Mouse (Mus musculus): ENCODE data around the gene Edem3. TPM values are rescaled to one million over a fixed set of nuclear protein-coding genes. Genes with fewer than 3 reads are reported as not detected.
"Not testable (repeated sequence)": the region's sequence is repeated elsewhere in the genome, so short reads cannot be mapped to it uniquely, and the experiment has no call there.

Edem3 gene
- polyA plus RNA-seq, 1 experiment from 2014 or later: 14.4 TPM

GRCm38 (mm10) chr1:151835261-151835660, 80.1 kb downstream of the Edem3 start:
- no peak for DNase-seq (ENCODE audit: extremely low spot score, low spot score)
- no peak overlapping the region for H3K27ac ChIP-seq
- no peaks in the 10 kb centered on the region for H3K36me3 ChIP-seq (replicated peaks)
- H3K4me3 ChIP-seq: no peak overlapping the region
- H3K9me3 ChIP-seq: peaks cover 15% of the 10 kb centered on the region
- no peaks in the 10 kb centered on the region for H3K27me3 ChIP-seq (ENCODE audit: poor library complexity, severe bottlenecking)
- WGBS: 92% methylated on average over 4 of the region's 4 CpGs
- H3K4me1 ChIP-seq: no peaks in the 10 kb centered on the region

DNA sequence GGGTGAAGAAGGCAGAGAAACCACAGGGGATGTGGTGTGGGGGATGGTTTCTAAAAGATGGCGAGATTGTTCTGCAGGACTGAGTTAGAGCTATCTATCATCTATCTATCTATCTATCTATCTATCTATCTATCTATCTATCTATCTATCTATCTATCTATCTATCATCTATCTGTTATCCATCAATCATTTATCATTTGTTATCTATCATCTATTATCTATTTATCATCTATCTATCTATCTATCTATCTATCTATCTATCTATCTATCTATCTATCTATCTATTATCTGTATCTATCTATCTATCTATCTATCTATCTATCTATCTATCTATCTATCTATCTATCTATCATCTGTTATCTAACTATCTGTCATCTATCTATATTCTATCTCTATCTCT, 85.2 kb downstream of the Edem3 start:
- H3K9me3 ChIP-seq; H3K27me3 ChIP-seq (ENCODE audit: poor library complexity, severe bottlenecking); H3K27ac ChIP-seq; DNase-seq (ENCODE audit: extremely low spot score, low spot score); H3K36me3 ChIP-seq (replicated peaks); H3K4me1 ChIP-seq; H3K4me3 ChIP-seq: not testable (repeated sequence)
- 100% methylated on average over 1 of the region's 1 CpGs for WGBS

GRCm38 (mm10) chr1:151845252-151845832, 90.2 kb downstream of the Edem3 start:
- WGBS: 83% methylated on average over 17 of the region's 17 CpGs
- no peak for DNase-seq (ENCODE audit: extremely low spot score, low spot score)
- H3K9me3 ChIP-seq: peaks cover 5% of the 10 kb centered on the region; the same call in 1 of the 2 replicates

DNA sequence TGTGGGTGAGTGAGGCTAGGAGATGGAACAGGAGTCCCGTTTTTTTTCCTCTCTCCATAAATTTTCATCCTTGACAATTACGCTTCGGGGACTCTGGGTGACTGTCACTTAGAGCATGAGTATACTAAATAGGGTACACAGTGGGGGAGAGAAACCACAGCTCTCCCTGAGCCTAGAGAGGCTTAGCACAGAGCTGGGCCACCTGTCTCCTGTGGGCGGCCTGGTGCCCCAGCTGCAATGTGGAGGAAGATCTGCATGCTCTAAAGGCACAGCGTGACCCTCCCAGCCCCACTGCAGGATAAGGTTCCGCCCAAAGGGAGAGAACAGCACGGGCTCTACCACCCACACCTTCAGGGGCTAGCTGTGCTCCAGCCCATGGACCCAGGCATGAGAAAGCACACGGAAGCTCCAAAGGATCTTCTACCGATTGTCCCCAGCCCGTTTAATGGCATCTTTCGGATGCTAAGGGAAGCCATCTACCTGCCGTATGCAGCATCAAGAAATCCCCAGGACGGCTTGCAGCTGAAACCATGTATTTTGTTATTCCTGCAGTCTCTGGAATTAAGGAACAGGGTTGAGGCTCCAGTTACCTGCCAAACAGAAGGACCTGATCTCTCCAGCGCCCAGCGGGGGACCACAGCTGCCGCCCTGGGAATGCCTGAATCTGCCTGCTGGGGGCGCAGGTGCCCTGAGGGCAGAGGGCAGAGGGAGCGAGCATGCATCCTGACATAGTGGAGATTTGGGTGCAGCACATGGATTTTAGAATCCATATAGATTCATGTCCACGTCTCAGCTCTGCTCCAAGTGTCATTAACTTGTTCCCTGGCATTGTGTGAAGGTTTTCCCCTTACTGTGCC, 91.0 kb downstream of the Edem3 start:
- no peak overlapping the region for H3K27ac ChIP-seq
- H3K36me3 ChIP-seq (replicated peaks): no peaks in the 10 kb centered on the region

More at GRCm38 (mm10) chr1:151845252-151845832, 90.2 kb downstream of the Edem3 start:
- Histone ChIP-seq H3K27ac (no peak overlapping the region), H3K36me3 (replicated peaks) (no peaks in the 10 kb centered on the region), H3K4me3 (no peak overlapping the region), H3K27me3 (ENCODE audit: poor library complexity, severe bottlenecking) (no peaks in the 10 kb centered on the region), H3K4me1 (peaks cover 7% of the 10 kb centered on the region; the same call in 1 of the 2 replicates)

DNA sequence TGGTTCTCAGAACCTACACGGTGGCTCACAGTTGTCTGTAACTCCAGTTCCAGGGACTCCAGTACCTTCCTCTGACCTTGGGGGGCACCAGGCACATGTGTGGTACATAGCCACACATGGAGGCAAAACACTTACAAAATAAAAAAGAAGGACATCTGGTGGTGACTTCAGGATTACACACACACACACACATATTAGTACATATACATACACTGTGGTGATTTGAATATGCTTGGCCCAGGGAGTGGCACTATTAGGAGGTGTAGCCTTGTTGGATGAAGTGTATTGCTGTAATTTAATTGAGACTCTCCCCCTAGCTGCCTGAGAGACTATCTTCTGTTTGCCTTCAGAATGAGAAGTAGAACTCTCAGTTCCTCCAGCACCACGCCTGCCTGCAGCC, 93.1 kb downstream of the Edem3 start:
- no peak for DNase-seq (ENCODE audit: extremely low spot score, low spot score)
- Histone ChIP-seq H3K4me1 (peaks cover 19% of the 10 kb centered on the region), H3K9me3 (peaks cover 5% of the 10 kb centered on the region; the same call in 1 of the 2 replicates), H3K27me3 (ENCODE audit: poor library complexity, severe bottlenecking) (no peaks in the 10 kb centered on the region), H3K4me3 (no peak overlapping the region), H3K36me3 (replicated peaks) (no peaks in the 10 kb centered on the region), H3K27ac (no peak overlapping the region)
- 92% methylated on average over 2 of the region's 2 CpGs for WGBS

More for the DNA sequence above, 91.0 kb downstream of the Edem3 start:
- Histone ChIP-seq H3K4me3 (no peak overlapping the region), H3K27me3 (ENCODE audit: poor library complexity, severe bottlenecking) (no peaks in the 10 kb centered on the region), H3K9me3 (peaks cover 5% of the 10 kb centered on the region; the same call in 1 of the 2 replicates), H3K4me1 (peaks cover 7% of the 10 kb centered on the region; the same call in 1 of the 2 replicates)
- no peak for DNase-seq (ENCODE audit: extremely low spot score, low spot score)
- 66% methylated on average over 19 of the region's 19 CpGs for WGBS

DNA sequence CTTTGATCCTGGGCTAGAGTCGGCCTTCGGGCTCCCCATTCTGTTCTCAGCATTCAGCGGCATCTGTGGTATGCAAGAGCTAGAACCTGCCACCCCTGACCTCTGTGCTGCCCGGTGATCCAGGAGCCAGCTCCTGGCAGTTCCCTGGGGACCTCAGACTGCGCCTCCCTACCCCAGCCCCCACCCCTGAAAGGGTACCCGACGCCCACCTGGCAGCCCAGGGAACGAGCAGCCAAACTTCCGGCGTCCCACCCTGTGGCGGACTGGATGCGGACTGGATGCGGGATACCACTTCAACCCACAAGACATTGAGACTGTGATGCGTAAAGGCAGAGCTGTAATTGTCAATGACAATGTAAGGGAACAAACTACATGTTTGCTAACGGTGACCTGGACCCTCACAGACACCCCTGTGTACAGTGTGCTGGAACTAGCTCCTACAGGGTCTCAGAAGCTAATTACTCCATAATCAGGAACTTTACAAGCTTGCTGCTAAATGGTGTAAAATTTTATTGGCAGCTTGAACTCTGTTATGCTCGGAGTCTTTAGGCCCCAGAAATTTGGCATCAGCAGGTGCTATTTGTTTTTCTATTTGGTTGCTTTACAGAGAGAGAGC, 94.9 kb downstream of the Edem3 start:
- Histone ChIP-seq H3K9me3 (peaks cover 5% of the 10 kb centered on the region; the same call in 1 of the 2 replicates), H3K4me3 (no peak overlapping the region), H3K27me3 (ENCODE audit: poor library complexity, severe bottlenecking) (no peaks in the 10 kb centered on the region), H3K4me1 (peaks cover 19% of the 10 kb centered on the region), H3K27ac (no peak overlapping the region), H3K36me3 (replicated peaks) (no peaks in the 10 kb centered on the region)
- DNase-seq (ENCODE audit: extremely low spot score, low spot score): no peak
- 88% methylated on average over 16 of the region's 16 CpGs for WGBS

- H3K4me3 ChIP-seq: no peak overlapping the region
- peaks cover 14% of the 10 kb centered on the region for H3K4me1 ChIP-seq
- DNase-seq (ENCODE audit: extremely low spot score, low spot score): no peak
- no peak overlapping the region for H3K27ac ChIP-seq
- peaks cover 5% of the 10 kb centered on the region; the same call in 1 of the 2 replicates for H3K9me3 ChIP-seq
- no peaks in the 10 kb centered on the region for H3K27me3 ChIP-seq (ENCODE audit: poor library complexity, severe bottlenecking)
- WGBS: 87% methylated on average over 20 of the region's 20 CpGs
- H3K36me3 ChIP-seq (replicated peaks): no peaks in the 10 kb centered on the region
Measured at GRCm38 (mm10) chr1:151851051-151851848, 96.1 kb downstream of the Edem3 start.

DNA sequence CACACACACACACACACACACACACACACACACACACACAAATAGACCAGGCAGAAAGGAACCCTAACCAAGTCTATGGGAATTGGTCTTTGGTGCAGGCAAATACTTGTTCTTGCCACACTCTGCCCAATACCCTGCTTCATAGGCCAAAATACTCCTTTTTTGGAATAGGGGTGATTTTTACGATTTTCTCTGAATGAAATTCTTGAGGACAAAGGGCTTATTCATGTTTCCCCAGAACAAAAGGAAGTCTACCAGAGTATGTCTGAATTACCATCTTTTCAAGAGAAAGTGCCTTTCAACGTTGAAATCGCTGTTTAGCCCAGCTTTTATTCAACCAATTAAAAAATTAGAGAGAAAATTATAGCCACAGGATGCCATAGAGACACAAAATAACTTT, 96.8 kb downstream of the Edem3 start:
- WGBS: 47% methylated on average over 3 of the region's 3 CpGs
- Histone ChIP-seq H3K4me1 (peaks cover 12% of the 10 kb centered on the region), H3K9me3 (peaks cover 5% of the 10 kb centered on the region; the same call in 1 of the 2 replicates), H3K36me3 (replicated peaks) (no peaks in the 10 kb centered on the region), H3K27me3 (ENCODE audit: poor library complexity, severe bottlenecking) (no peaks in the 10 kb centered on the region), H3K27ac (no peak overlapping the region), H3K4me3 (no peak overlapping the region)
- DNase-seq (ENCODE audit: extremely low spot score, low spot score): no peak

DNA sequence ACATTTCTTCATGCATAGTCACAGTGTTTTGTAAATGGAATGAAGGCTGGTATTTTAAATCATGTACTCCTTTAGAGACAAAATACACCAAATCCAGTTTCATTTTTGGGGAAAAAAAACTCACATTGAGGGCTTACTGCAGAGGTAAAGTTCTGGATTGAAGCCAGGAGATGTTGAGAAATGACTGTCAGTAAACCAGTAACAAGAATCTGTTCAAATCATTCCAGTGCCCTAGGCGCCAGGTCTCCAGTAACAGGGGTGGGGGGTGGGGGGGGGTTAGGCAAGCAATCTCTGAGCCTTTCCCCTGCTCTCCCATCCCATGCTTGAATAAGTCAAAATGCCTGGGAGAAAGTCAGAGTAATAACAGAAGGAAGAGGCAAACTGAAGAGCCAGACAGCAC, 100.4 kb downstream of the Edem3 start:
- no peak overlapping the region for H3K4me3 ChIP-seq
- no peak overlapping the region for H3K27ac ChIP-seq
- DNase-seq (ENCODE audit: extremely low spot score, low spot score): no peak
- 79% methylated on average over 1 of the region's 1 CpGs for WGBS
- H3K9me3 ChIP-seq: no peaks in the 10 kb centered on the region
- H3K27me3 ChIP-seq (ENCODE audit: poor library complexity, severe bottlenecking): no peaks in the 10 kb centered on the region
- H3K36me3 ChIP-seq (replicated peaks): no peaks in the 10 kb centered on the region
- peaks cover 12% of the 10 kb centered on the region for H3K4me1 ChIP-seq

GRCm38 (mm10) chr1:151858474-151858873, 103.3 kb downstream of the Edem3 start:
- DNase-seq (ENCODE audit: extremely low spot score, low spot score): no peak
- Histone ChIP-seq H3K9me3 (no peaks in the 10 kb centered on the region), H3K4me1 (no peaks in the 10 kb centered on the region), H3K27ac (no peak overlapping the region), H3K27me3 (ENCODE audit: poor library complexity, severe bottlenecking) (no peaks in the 10 kb centered on the region), H3K36me3 (replicated peaks) (no peaks in the 10 kb centered on the region), H3K4me3 (no peak overlapping the region)
- WGBS: 94% methylated on average over 1 of the region's 1 CpGs

DNA sequence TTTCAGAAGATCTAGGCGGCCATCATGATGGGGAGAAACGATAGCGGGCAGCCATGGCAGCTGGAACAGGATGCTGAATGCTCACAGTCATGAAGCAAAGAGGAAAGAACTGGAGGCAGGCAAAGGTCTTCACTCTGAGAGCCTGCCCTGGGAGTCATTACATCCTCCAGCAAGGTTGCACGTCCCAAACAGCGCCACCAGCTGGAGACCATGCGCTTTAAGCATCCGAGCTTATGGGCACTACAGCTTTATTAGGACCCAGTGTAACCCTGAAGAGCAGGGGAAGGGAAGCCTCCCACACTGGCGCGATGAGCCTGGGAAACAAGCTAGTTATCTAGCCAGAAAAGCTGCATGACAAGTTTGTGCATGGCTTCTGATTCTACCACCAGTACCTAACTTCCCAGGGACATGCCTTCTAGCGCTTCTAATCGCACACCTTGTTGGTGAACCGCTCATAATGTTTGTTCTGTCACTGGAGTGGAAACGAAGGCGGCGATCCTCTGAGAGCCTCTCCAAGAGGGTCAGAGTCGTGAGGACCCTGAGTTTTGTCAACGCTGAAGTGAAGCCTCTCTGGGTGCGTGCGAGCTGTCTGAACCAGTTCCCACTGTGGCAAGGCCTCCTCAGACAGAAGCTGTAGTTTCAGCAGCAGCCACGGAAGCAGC, 106.3 kb downstream of the Edem3 start:
- WGBS: 70% methylated on average over 20 of the region's 20 CpGs
- Histone ChIP-seq H3K4me3 (no peak overlapping the region), H3K4me1 (no peaks in the 10 kb centered on the region), H3K27ac (no peak overlapping the region), H3K36me3 (replicated peaks) (no peaks in the 10 kb centered on the region), H3K9me3 (no peaks in the 10 kb centered on the region), H3K27me3 (ENCODE audit: poor library complexity, severe bottlenecking) (no peaks in the 10 kb centered on the region)
- DNase-seq (ENCODE audit: extremely low spot score, low spot score): no peak

GRCm38 (mm10) chr1:151862109-151862508, 106.9 kb downstream of the Edem3 start:
- no peaks in the 10 kb centered on the region for H3K27me3 ChIP-seq (ENCODE audit: poor library complexity, severe bottlenecking)
- no peak overlapping the region for H3K27ac ChIP-seq
- no peaks in the 10 kb centered on the region for H3K4me1 ChIP-seq
- H3K9me3 ChIP-seq: no peaks in the 10 kb centered on the region
- no peak for DNase-seq (ENCODE audit: extremely low spot score, low spot score)
- H3K36me3 ChIP-seq (replicated peaks): no peaks in the 10 kb centered on the region
- WGBS: 95% methylated on average over 8 of the region's 8 CpGs
- no peak overlapping the region for H3K4me3 ChIP-seq

Measured in forebrain, embryonic 10.5 days (tissue).